Mouse (Mus musculus) layer of hippocampus, adult 2 months (tissue): ENCODE measurements at regions not wholly inside any gene's neighbourhood (a gene's known extent, or its start where the extent isn't known, plus 50 kb on each side); places are given as distances from the start of the nearest gene placed in this dataset.

Source experiments
- DNase-seq, 2 experiments: peaks; one replicate each; pipeline ENCODE4 v3.0.0; 2022; ENCODE audit warnings: low spot score in 2 of 2
- H3K27ac ChIP-seq: fragments of 200-600 bp; 2 replicates; pipeline ENCODE4 v1.8.1; 2022
- H3K4me3 ChIP-seq: fragments of 200-600 bp; 2 replicates; pipeline ENCODE4 v1.8.1; 2022; ENCODE audit warnings: mild to moderate bottlenecking
- CTCF ChIP-seq: fragments of 200-600 bp; conservative IDR thresholded peaks from 2 replicates; pipeline ENCODE4 v1.8.1; 2022; ENCODE audit warnings: antibody characterized with exemption, mild to moderate bottlenecking, moderate library complexity

DNA sequence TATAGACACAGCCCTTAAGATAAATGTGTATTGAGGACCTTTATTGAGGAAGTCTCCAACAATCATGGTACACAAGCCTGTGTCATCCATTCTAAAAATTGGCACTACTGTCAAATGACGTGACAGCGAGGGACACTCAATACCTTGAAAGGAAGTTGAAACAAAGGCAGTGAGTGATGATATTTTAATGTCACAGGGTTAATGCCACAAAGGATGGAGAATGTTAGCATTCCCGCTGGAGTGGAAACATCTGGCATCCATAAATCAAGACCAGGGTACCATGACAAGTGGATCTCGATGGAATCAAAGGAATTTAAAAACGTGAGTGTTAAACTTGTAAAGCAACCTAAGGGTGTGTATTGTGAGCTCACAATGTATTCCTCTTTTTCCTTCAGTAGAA, 441.5 kb downstream of the Basp1 start:
- TF ChIP-seq CTCF: no peak
- DNase-seq: no peak

GRCm38 (mm10) chr15:24969391-24969812, 444.2 kb downstream of the Basp1 start:
- Histone ChIP-seq H3K4me3 (no peak overlapping the region), H3K27ac (peak overlapping the region; percentile 68)
- peak; percentile 22 to 75 for DNase-seq
- TF ChIP-seq CTCF: no peak

More for the DNA sequence above, 441.5 kb downstream of the Basp1 start:
- no peak overlapping the region for H3K27ac ChIP-seq
- H3K4me3 ChIP-seq: no peak overlapping the region

DNA sequence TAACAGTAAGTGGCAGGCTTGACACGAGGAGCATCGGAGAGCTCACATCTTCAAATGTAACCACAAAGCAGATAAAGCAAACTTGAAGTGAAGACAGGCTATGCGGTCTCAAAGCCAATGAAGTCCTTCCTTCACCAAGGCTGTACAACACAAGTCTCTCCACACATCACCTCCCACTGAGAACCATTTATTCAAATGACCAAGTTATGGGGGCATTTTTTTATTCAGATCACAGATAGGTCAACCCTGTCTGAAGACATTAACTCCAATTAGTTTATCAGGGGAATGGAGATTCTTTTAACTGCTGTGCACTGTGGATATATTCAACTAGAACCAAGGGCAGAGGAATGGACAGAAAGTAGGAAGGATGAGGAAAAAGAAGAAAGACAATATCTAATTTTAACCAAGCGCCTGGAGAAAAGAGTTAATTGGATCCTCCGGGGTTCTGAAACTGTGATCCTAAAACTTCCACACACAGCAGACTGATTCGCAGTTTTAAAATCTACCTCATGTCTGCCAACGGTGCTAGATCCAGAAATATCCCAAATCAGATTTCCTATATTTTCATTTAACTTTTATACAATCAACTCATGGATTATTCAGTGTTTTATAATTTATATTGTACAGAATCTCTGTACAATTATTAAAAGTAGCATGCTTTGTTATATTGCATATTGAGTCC, 444.8 kb downstream of the Basp1 start:
- no peak for TF ChIP-seq CTCF
- Histone ChIP-seq H3K4me3 (no peak overlapping the region), H3K27ac (peak overlapping the region; percentile 68)
- no peak for DNase-seq

GRCm38 (mm10) chr15:24929742-24930141, 483.8 kb downstream of the Basp1 start:
- no peak overlapping the region for H3K27ac ChIP-seq
- no peak for DNase-seq
- no peak for TF ChIP-seq CTCF
- H3K4me3 ChIP-seq: no peak overlapping the region

GRCm38 (mm10) chr15:24911866-24912265, 501.7 kb downstream of the Basp1 start:
- no peak for TF ChIP-seq CTCF

GRCm38 (mm10) chr15:24911466-24911865, 502.1 kb downstream of the Basp1 start:
- no peak for TF ChIP-seq CTCF
- no peak for DNase-seq
- Histone ChIP-seq H3K4me3 (no peak overlapping the region), H3K27ac (no peak overlapping the region)

More at GRCm38 (mm10) chr15:24911866-24912265, 501.7 kb downstream of the Basp1 start:
- Histone ChIP-seq H3K4me3 (no peak overlapping the region), H3K27ac (no peak overlapping the region)
- no peak for DNase-seq

DNA sequence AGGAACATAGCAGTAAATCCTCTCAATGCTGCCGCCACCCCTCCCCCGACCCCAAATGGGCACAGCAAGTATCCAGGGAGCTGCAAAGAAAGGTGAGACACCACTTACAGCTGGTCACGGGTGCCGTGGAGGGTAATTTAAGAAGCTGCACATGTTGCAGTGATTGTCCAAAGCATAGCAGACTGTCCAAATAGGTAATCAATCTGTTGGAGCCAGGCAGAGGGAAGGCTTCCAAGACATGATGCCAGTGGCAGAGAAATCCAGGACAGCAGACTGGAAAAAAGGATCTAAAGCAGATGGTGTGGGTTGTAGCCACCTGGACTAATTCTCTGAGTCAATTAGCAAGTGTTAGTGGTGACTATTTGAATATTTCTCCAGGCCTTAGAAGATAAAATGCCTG, 506.6 kb downstream of the Basp1 start:
- Histone ChIP-seq H3K27ac (no peak overlapping the region), H3K4me3 (no peak overlapping the region)
- DNase-seq: peak; percentile 20 to 26
- no peak for TF ChIP-seq CTCF

GRCm38 (mm10) chr15:24878846-24879245, 534.7 kb downstream of the Basp1 start:
- Histone ChIP-seq H3K27ac (no peak overlapping the region), H3K4me3 (no peak overlapping the region)
- no peak for TF ChIP-seq CTCF
- no peak for DNase-seq

DNA sequence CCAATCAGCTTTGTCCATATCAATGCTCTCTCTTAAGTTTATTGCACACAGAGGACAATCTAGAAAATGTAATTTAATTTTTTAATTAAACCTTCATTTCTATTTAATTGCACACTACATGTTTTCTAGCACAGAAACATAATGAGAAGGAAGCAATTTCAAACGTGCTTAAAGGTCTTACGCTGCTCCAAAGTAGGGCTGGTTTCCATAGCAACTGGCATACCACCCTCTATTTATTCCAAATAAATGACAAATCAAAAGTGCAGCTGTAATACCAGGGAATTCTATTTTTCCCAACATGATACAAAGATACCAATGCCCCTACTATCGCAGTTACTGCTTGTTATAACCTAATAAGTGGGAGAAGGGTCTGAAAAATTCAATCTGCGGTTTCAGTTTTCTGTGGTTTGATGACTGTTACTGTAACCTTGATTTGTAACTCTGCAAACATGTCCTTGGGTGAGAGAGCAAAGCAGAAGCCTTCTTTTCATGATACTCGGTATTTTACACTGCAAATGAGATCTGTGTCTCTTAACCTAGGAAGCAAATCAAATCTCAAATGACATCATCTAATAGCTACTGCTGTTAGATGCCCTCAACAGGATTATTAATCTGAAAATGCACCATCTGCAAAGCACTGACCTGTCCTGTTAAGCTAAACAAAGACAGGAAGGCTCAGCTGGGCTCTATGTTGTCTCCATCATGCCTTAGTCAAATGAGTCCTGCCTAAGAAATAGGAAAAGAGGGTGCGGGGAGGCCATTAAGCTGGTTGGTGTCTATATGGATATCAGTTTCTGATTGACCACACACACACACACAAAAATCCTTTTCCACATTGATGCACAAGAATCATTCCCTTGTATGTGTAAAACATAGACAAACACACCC, 535.6 kb downstream of the Basp1 start:
- H3K4me3 ChIP-seq: no peak overlapping the region
- peak overlapping the region; percentile 72 for H3K27ac ChIP-seq
- no peak for TF ChIP-seq CTCF
- no peak for DNase-seq

DNA sequence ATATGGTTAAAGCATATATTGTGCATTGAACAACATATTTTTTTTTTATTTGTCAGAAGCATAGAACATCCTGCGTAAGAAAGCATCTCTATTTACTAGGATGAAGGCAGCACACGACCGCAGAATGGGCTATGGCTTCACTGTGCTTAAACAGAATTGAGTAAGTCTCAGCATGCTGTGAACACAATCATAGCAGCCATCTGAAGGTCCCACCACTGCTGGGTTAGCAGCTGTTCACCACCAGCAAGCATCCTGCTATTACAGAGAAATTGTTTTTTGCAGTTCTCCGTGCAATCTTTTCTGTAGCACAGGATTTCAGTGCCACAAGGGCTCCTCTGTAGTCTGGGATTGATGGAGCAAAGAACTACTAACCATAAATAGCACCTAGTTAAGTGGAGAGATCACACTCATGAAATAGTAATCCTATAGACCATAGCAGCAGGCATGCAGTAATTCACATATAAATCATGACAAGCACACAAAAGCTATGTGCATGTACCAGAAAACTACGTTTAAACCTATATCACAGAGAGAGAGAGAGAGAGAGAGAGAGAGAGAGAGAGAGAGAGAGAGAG, 537.3 kb downstream of the Basp1 start:
- DNase-seq: no peak
- Histone ChIP-seq H3K4me3 (no peak overlapping the region), H3K27ac (peak overlapping the region; percentile 57; the same call in 1 of the 2 replicates)
- no peak for TF ChIP-seq CTCF

DNA sequence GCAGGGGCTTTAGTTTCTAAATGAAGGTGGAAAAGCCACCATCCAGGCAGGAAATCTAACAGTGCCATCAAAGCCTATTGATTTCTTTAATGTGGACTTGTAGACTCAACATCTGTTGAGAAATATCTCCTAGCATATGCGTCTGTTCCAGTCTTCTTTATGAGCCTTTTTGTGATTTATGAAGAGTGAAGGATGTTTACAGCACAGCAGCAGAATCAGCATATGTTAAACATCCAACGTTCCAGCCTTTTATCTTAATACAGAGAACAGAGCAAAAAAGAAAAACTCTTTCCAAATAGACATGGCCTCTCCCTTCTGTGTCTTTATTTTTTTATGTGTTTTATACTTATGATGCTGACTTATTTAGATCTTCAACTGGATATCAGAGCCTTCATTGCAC, 573.3 kb downstream of the Basp1 start:
- TF ChIP-seq CTCF: no peak
- no peak overlapping the region for H3K4me3 ChIP-seq
- DNase-seq: no peak

GRCm38 (mm10) chr15:24838390-24838789, 575.2 kb downstream of the Basp1 start:
- DNase-seq: no peak
- no peak overlapping the region for H3K27ac ChIP-seq
- TF ChIP-seq CTCF: no peak

More for the DNA sequence above, 573.3 kb downstream of the Basp1 start:
- H3K27ac ChIP-seq: no peak overlapping the region

DNA sequence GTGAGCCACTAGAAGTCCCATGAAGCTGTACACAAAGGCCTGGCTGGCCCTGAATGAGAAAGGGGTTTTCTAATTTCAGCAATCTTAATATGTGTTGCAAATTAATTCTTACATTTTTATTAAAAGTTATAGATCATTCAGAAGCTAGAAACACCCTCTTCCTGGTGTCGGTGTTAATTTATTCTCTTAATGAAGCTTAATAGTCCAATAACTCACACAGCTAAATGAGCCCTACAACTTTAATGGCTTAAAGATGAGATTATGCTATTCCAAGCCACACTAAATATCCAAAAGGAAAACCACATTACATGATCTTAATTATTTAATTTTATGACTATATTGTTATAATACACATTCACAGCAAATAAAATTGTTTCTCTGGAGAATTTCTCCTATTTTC, 585.7 kb downstream of the Basp1 start:
- TF ChIP-seq CTCF: no peak
- H3K4me3 ChIP-seq: no peak overlapping the region
- H3K27ac ChIP-seq: no peak overlapping the region
- no peak for DNase-seq

More at GRCm38 (mm10) chr15:24838390-24838789, 575.2 kb downstream of the Basp1 start:
- no peak overlapping the region for H3K4me3 ChIP-seq
